Mouse (Mus musculus): ENCODE measurements around the gene Arhgap30.
A peak's percentile ranks its signal among the peaks of the same experiment; 100 is the strongest.

Gene Arhgap30

GRCm38 (mm10) chr1:171388376-171389102 is at the start of gene Arhgap30:
Gene Arhgap30, plus strand, starts transcription at chr1:171388954.
- DNase-seq (ENCODE audit: low spot score): no peak

GRCm38 (mm10) chr1:171342262-171343207 is 46.2 kb upstream of the Arhgap30 start:
- no peak for DNase-seq (ENCODE audit: low spot score)

- peak; percentile 70 for DNase-seq (ENCODE audit: low spot score)
Observed at GRCm38 (mm10) chr1:171343922-171344677, 44.7 kb upstream of the Arhgap30 start.

GRCm38 (mm10) chr1:171344715-171345114 is 44.0 kb upstream of the Arhgap30 start:
- no peak for DNase-seq (ENCODE audit: low spot score)

- peak; percentile 93 for DNase-seq (ENCODE audit: low spot score)
Observed at GRCm38 (mm10) chr1:171345225-171346094, 43.3 kb upstream of the Arhgap30 start, which contains the start of the genes Nit1 and Pfdn2. Gene Nit1, minus strand, starts transcription at chr1:171345646. Gene Pfdn2, plus strand, starts transcription at chr1:171345670.

GRCm38 (mm10) chr1:171346095-171346450 is 42.7 kb upstream of the Arhgap30 start:
- no peak for DNase-seq (ENCODE audit: low spot score)

- DNase-seq (ENCODE audit: low spot score): no peak
Observed at GRCm38 (mm10) chr1:171348665-171349064, 40.1 kb upstream of the Arhgap30 start.

- no peak for DNase-seq (ENCODE audit: low spot score)
Observed at GRCm38 (mm10) chr1:171349210-171349609, 39.5 kb upstream of the Arhgap30 start.

- DNase-seq (ENCODE audit: low spot score): peak; percentile 55
Observed at GRCm38 (mm10) chr1:171355812-171356340, 32.9 kb upstream of the Arhgap30 start.

GRCm38 (mm10) chr1:171356814-171357213 is 31.9 kb upstream of the Arhgap30 start:
- DNase-seq (ENCODE audit: low spot score): no peak

- DNase-seq (ENCODE audit: low spot score): no peak
Observed at GRCm38 (mm10) chr1:171358421-171358820, 30.3 kb upstream of the Arhgap30 start.

GRCm38 (mm10) chr1:171360253-171360652 is 28.5 kb upstream of the Arhgap30 start:
- peak; percentile 59 for DNase-seq (ENCODE audit: low spot score)

- DNase-seq (ENCODE audit: low spot score): peak; percentile 92
Observed at GRCm38 (mm10) chr1:171360656-171361055, 28.1 kb upstream of the Arhgap30 start, which contains the start of gene Klhdc9. Gene Klhdc9, minus strand, starts transcription at chr1:171360798.

GRCm38 (mm10) chr1:171361106-171362103 is 27.3 kb upstream of the Arhgap30 start:
- peak; percentile 77 for DNase-seq (ENCODE audit: low spot score)

GRCm38 (mm10) chr1:171365934-171366333 is 22.8 kb upstream of the Arhgap30 start:
- DNase-seq (ENCODE audit: low spot score): no peak

GRCm38 (mm10) chr1:171369845-171370556 is 18.8 kb upstream of the Arhgap30 start, which contains the start of gene Nectin4:
Gene Nectin4, plus strand, starts transcription at chr1:171370099.
- DNase-seq (ENCODE audit: low spot score): no peak

- no peak for DNase-seq (ENCODE audit: low spot score)
Observed at GRCm38 (mm10) chr1:171372880-171373279, 15.9 kb upstream of the Arhgap30 start.

GRCm38 (mm10) chr1:171373946-171374345 is 14.8 kb upstream of the Arhgap30 start:
- no peak for DNase-seq (ENCODE audit: low spot score)

GRCm38 (mm10) chr1:171375646-171376097 is 13.1 kb upstream of the Arhgap30 start:
- no peak for DNase-seq (ENCODE audit: low spot score)

Measured in testis, postnatal 10 days (tissue).